Mouse (Mus musculus) ES-Bruce4 (cell line): ENCODE results near the gene Mon1a. TPM values are rescaled to one million over a fixed set of nuclear protein-coding genes. Genes with fewer than 3 reads are reported as not detected.

Experiments
- H3K27ac ChIP-seq: 2 replicates; pipeline ENCODE4 v1.5.1; 2012; ENCODE audit warnings: low read length, inconsistent platforms; ENCODE audit not compliant: insufficient read depth
- H3K27me3 ChIP-seq: 2 replicates; pipeline ENCODE4 v1.6.1; 2012; ENCODE audit warnings: mild to moderate bottlenecking, low read length, inconsistent platforms; ENCODE audit not compliant: control insufficient read depth, poor library complexity, insufficient read depth, severe bottlenecking
- H3K36me3 ChIP-seq: 2 replicates; pipeline ENCODE4 v1.6.1; 2012; ENCODE audit warnings: inconsistent platforms, mild to moderate bottlenecking, low read length, moderate library complexity; ENCODE audit not compliant: control insufficient read depth, poor library complexity, insufficient read depth, severe bottlenecking
- H3K4me1 ChIP-seq: one replicate; pipeline ENCODE4 v1.8.1; 2011; ENCODE audit warnings: low read length; ENCODE audit not compliant: control insufficient read depth, insufficient read depth
- H3K4me3 ChIP-seq: 2 replicates; pipeline ENCODE4 v1.5.1; 2011; ENCODE audit warnings: low read depth, mild to moderate bottlenecking, low read length
- H3K9ac ChIP-seq: 2 replicates; pipeline ENCODE4 v1.6.1; 2012; ENCODE audit warnings: low read depth, mild to moderate bottlenecking, inconsistent platforms; ENCODE audit not compliant: poor library complexity, severe bottlenecking
- H3K9me3 ChIP-seq: replicated peaks from 2 replicates; pipeline ENCODE4 v1.6.1; 2012; ENCODE audit warnings: mild to moderate bottlenecking, low read length, inconsistent platforms; ENCODE audit not compliant: control insufficient read depth, poor library complexity, insufficient read depth, severe bottlenecking
- CTCF ChIP-seq: IDR thresholded peaks from one replicate; pipeline ENCODE4 v1.8.1; 2011; ENCODE audit warnings: low read depth, low read length
- EP300 ChIP-seq: IDR thresholded peaks from 2 replicates; pipeline ENCODE4 v1.6.1; 2011; ENCODE audit warnings: low read depth, low read length; ENCODE audit not compliant: insufficient read depth
- POLR2A ChIP-seq: IDR thresholded peaks from one replicate; pipeline ENCODE4 v1.8.1; 2011; ENCODE audit warnings: low read length; ENCODE audit not compliant: insufficient read depth
- polyA plus RNA-seq: library from polyadenylated mRNA; stranded (reverse); fragments of >200 nt; gene quantifications from 2 replicates; pipeline ENCODE4 v1.2.4, GENCODE M21; 2011; ENCODE audit warnings: low read depth; ENCODE audit not compliant: missing spikeins, insufficient read depth, insufficient read length

Mon1a gene
- polyA plus RNA-seq, 1 experiment, result 4.2 TPM

DNA sequence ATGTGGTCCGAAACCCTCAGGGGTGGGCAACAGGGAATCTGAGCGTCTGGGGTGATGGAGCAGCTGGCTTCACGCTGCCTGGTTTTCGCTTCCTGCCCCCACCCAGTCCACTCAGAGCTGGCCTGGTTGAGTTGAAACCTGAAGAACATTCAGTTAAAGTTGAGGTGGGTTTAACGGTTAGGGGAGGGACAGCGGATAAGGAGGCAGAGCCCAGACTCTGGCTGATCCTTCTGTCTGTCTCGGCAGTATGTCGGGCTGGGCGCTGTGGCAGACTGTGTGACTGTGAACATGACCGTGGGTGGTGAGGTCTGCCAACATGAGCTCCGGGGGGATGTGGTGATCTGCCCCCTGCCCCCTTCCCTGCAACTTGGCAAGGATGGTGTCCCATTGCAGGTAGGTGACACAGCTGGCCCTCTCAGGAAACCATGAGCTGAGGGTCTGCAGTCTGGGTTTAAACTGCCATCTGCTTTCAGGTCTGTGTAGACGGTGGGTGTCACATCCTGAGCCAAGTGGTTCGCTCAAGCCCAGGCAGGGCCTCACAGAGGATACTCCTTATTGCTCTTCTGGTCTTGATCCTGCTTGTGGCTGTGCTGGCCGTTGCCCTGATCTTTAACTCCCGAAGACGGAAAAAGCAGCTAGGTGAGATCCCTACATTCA is 26.9 kb downstream of the Mon1a start:
- Histone ChIP-seq H3K4me3 (no peak overlapping the region), H3K4me1 (peaks cover 2% of the 10 kb centered on the region), H3K27ac (no peak overlapping the region), H3K9me3 (no peaks in the 10 kb centered on the region), H3K27me3 (no peaks in the 10 kb centered on the region), H3K9ac (no peak overlapping the region), H3K36me3 (no peaks in the 10 kb centered on the region)
- no peak for TF ChIP-seq CTCF

GRCm38 (mm10) chr9:107917895-107918608 is 30.1 kb downstream of the Mon1a start:
- TF ChIP-seq EP300 (no peak), POLR2A (no peak), CTCF (no peak)
- H3K4me1 ChIP-seq, result peaks cover 2% of the 10 kb centered on the region
- no peaks in the 10 kb centered on the region for H3K9me3 ChIP-seq
- no peaks in the 10 kb centered on the region for H3K27me3 ChIP-seq
- no peak overlapping the region for H3K4me3 ChIP-seq
- no peak overlapping the region for H3K27ac ChIP-seq
- H3K36me3 ChIP-seq, result no peaks in the 10 kb centered on the region
- no peak overlapping the region for H3K9ac ChIP-seq

DNA sequence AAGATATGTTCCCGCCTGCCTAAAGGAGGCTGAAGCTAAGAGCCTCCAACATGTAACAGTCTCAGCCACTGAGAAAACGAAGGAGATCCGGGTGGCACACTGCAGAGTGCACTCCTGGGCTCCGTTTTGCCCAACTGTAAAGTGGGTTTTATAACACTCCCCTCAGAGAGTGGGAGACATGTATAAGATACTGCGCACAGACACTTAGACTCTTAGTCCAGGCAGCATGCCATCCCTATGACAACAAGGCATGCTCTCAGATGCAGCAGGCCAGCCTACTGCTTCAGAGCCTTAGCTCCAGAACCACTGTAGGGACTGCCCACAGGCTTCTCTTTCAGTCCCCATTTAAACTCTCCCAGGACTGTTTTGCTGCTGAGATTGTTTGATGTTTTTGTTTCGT is 30.9 kb downstream of the Mon1a start:
- Histone ChIP-seq H3K36me3 (no peaks in the 10 kb centered on the region), H3K4me1 (peaks cover 2% of the 10 kb centered on the region), H3K9me3 (no peaks in the 10 kb centered on the region), H3K27me3 (no peaks in the 10 kb centered on the region), H3K4me3 (no peak overlapping the region), H3K27ac (no peak overlapping the region), H3K9ac (no peak overlapping the region)
- TF ChIP-seq CTCF (no peak), EP300 (no peak), POLR2A (no peak)

- no peak overlapping the region for H3K27ac ChIP-seq
- no peaks in the 10 kb centered on the region for H3K36me3 ChIP-seq
- H3K27me3 ChIP-seq, result no peaks in the 10 kb centered on the region
- peaks cover 2% of the 10 kb centered on the region for H3K4me1 ChIP-seq
- H3K4me3 ChIP-seq, result no peak overlapping the region
- no peaks in the 10 kb centered on the region for H3K9me3 ChIP-seq
- H3K9ac ChIP-seq, result no peak overlapping the region
- TF ChIP-seq CTCF (no peak), POLR2A (no peak), EP300 (no peak)
These were observed 31.5 kb downstream of the Mon1a start for GRCm38 (mm10) chr9:107919441-107919840.

- Histone ChIP-seq H3K9ac (no peak overlapping the region), H3K36me3 (no peaks in the 10 kb centered on the region), H3K9me3 (no peaks in the 10 kb centered on the region), H3K4me3 (no peak overlapping the region), H3K27ac (no peak overlapping the region), H3K27me3 (no peaks in the 10 kb centered on the region), H3K4me1 (no peaks in the 10 kb centered on the region)
- TF ChIP-seq POLR2A, result no peak
- TF ChIP-seq CTCF, result peak; percentile 79
These were observed 35.1 kb downstream of the Mon1a start for GRCm38 (mm10) chr9:107923021-107923420.

GRCm38 (mm10) chr9:107923956-107924355 is 36.0 kb downstream of the Mon1a start:
- Histone ChIP-seq H3K9ac (no peak overlapping the region), H3K27ac (no peak overlapping the region), H3K9me3 (no peaks in the 10 kb centered on the region), H3K4me3 (no peak overlapping the region), H3K36me3 (no peaks in the 10 kb centered on the region), H3K27me3 (no peaks in the 10 kb centered on the region), H3K4me1 (no peaks in the 10 kb centered on the region)
- TF ChIP-seq EP300, result no peak
- no peak for TF ChIP-seq CTCF
- no peak for TF ChIP-seq POLR2A
